ENCODE assay signal across 7 mouse cellular contexts in the genomic region with DNA sequence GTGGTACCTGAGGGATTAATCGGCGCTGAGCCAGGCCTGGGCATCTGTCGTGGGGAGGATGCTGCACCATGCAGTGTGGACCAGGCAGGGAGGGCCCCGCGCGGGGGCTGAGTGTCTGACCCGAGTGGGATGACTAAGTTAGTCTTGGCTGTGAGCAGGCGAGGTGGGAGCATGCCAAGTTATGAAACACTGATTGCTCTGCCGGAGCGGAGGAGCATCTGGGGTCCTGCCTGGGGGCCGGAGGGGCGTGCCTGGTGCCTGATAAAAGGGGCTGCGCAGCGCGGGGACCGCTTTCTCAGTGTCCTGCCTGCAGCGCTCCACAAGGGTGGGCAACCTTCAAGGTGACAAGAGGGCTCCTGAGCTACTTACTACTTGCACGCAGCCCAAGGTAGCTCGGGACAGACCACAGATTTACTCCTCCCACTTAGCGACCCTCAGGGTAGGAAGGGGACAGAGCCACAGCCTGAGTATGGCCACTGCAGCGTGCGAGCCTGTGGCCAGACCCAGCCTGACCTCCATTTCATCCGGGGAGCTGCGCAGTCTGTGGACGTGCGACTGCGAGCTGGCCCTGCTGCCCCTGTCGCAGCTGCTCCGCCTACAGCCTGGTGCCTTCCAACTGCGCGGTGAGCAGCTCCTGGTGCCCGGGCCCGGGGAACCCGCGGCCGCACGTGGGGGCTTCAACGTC. TPM values are rescaled to one million over a fixed set of nuclear protein-coding genes. Genes with fewer than 3 reads are reported as not detected.
A peak's percentile ranks its signal among the peaks of the same experiment; 100 is the strongest.
DNase-seq lines count a peak whose midpoint lies in the region; ATAC-seq lines count a peak whose summit lies in the region.

Gene Medag (plus strand): TSS at position 241 of the 685 bp plus-strand sequence.

- no peak within 1 kb of the TSS for H3K27ac ChIP-seq in heart, embryonic 12.5 days (ENCODE audit: poor library complexity, severe bottlenecking)
- H3K27ac ChIP-seq in kidney, embryonic 16.5 days (ENCODE audit: low read length): no peak within 1 kb of the TSS
- H3K27ac ChIP-seq in liver, embryonic 13.5 days: no peak within 1 kb of the TSS
- peak within 1 kb of the TSS; percentile 71 for H3K27ac ChIP-seq in neural tube, embryonic 13.5 days (replicated peaks)

- H3K36me3 ChIP-seq in heart, embryonic 12.5 days: no peaks in the 10 kb centered on the region
- H3K36me3 ChIP-seq in kidney, embryonic 16.5 days (ENCODE audit: insufficient read depth, low read length): no peaks in the 10 kb centered on the region
- H3K36me3 ChIP-seq in liver, embryonic 13.5 days: no peaks in the 10 kb centered on the region
- no peaks in the 10 kb centered on the region for H3K36me3 ChIP-seq in neural tube, embryonic 13.5 days

- peak; percentile 75 for ATAC-seq in heart, embryonic 12.5 days (ENCODE audit: insufficient number of reproducible peaks, low FRiP score)
- ATAC-seq in kidney, embryonic 16.5 days (ENCODE audit: low FRiP score, low TSS enrichment): peak; percentile 71
- peak; percentile 36; the same call in 1 of the 2 replicates for ATAC-seq in liver, embryonic 13.5 days (ENCODE audit: low read depth)
- peak; percentile 86 for ATAC-seq in neural tube, embryonic 13.5 days (ENCODE audit: low read depth)

- peak within 1 kb of the TSS; percentile 84 for H3K4me2 ChIP-seq in heart, embryonic 12.5 days
- peak within 1 kb of the TSS; percentile 74 for H3K4me2 ChIP-seq in kidney, embryonic 16.5 days (replicated peaks; ENCODE audit: low read depth, low read length)
- peak within 1 kb of the TSS; percentile 48 for H3K4me2 ChIP-seq in liver, embryonic 13.5 days
- H3K4me2 ChIP-seq in neural tube, embryonic 13.5 days: peak within 1 kb of the TSS; percentile 59

- H3K4me3 ChIP-seq in heart, embryonic 12.5 days: peak within 1 kb of the TSS; percentile 44
- H3K4me3 ChIP-seq in kidney, embryonic 16.5 days (ENCODE audit: low read length): peak within 1 kb of the TSS; percentile 45
- H3K4me3 ChIP-seq in liver, embryonic 13.5 days (replicated peaks): peak within 1 kb of the TSS; percentile 33
- peak within 1 kb of the TSS; percentile 31 for H3K4me3 ChIP-seq in neural tube, embryonic 13.5 days

- peak within 1 kb of the TSS; percentile 66 for H3K9ac ChIP-seq in heart, embryonic 12.5 days
- peak within 1 kb of the TSS; percentile 61 for H3K9ac ChIP-seq in kidney, embryonic 16.5 days (replicated peaks; ENCODE audit: low read length)
- no peak within 1 kb of the TSS for H3K9ac ChIP-seq in liver, embryonic 13.5 days
- H3K9ac ChIP-seq in neural tube, embryonic 13.5 days: peak within 1 kb of the TSS; percentile 60

- peaks cover 18% of the 10 kb centered on the region for H3K4me1 ChIP-seq in heart, embryonic 12.5 days (replicated peaks)
- peaks cover 8% of the 10 kb centered on the region; the same call in 1 of the 2 replicates for H3K4me1 ChIP-seq in kidney, embryonic 16.5 days (ENCODE audit: insufficient read depth, low read length)
- H3K4me1 ChIP-seq in liver, embryonic 13.5 days (replicated peaks): peaks cover 4% of the 10 kb centered on the region; the same call in 1 of the 2 replicates
- H3K4me1 ChIP-seq in neural tube, embryonic 13.5 days (replicated peaks): peaks cover 24% of the 10 kb centered on the region

- 4% methylated on average over 38 of the region's 38 CpGs for WGBS in heart, embryonic 12.5 days
- WGBS in kidney, embryonic 16.5 days: 3% methylated on average over 38 of the region's 38 CpGs
- WGBS in liver, embryonic 13.5 days (ENCODE audit: insufficient replicate concordance): 12% methylated on average over 38 of the region's 38 CpGs
- WGBS in neural tube, embryonic 13.5 days: 2% methylated on average over 38 of the region's 38 CpGs

- H3K27me3 ChIP-seq in heart, embryonic 12.5 days (replicated peaks): peaks cover 32% of the 10 kb centered on the region
- peaks cover 11% of the 10 kb centered on the region for H3K27me3 ChIP-seq in kidney, embryonic 16.5 days (ENCODE audit: insufficient read depth, low read length)
- peaks cover 22% of the 10 kb centered on the region for H3K27me3 ChIP-seq in liver, embryonic 13.5 days
- peaks cover 21% of the 10 kb centered on the region for H3K27me3 ChIP-seq in neural tube, embryonic 13.5 days

- H3K9me3 ChIP-seq in heart, embryonic 12.5 days (replicated peaks): no peaks in the 10 kb centered on the region; the same call in 1 of the 2 replicates
- peaks cover 5% of the 10 kb centered on the region; the same call in 1 of the 2 replicates for H3K9me3 ChIP-seq in kidney, embryonic 16.5 days (ENCODE audit: low read length)
- no peaks in the 10 kb centered on the region for H3K9me3 ChIP-seq in liver, embryonic 13.5 days (replicated peaks)
- no peaks in the 10 kb centered on the region for H3K9me3 ChIP-seq in neural tube, embryonic 13.5 days

- DNase-seq in cerebellum, adult 11 months: peak; percentile 72
- DNase-seq in fibroblast of lung, adult 2 months (ENCODE audit: low read depth): peak; percentile 84
- no peak for DNase-seq in liver, embryonic 13.5 days
- DNase-seq in urinary bladder, postnatal 14 days (ENCODE audit: low spot score): peak; percentile 87

RNA-seq across cellular contexts. Expression of gene Medag, which starts in this region (rescaled TPM):
- 1.2 and 1.4 TPM in 2 replicates for polyA plus RNA-seq in heart, embryonic 12.5 days (2016; fragmentation: Nextera tagmentation; extraction: Ambion mirVana)
- 0.22 and 0.49 TPM in 2 replicates for polyA plus RNA-seq in kidney, embryonic 16.5 days (2015; fragmentation: Nextera tagmentation; extraction: Ambion mirVana)
- 0.28 and 0.36 TPM in 2 replicates for polyA plus RNA-seq in liver, embryonic 13.5 days (2015; fragmentation: Nextera tagmentation; extraction: Ambion mirVana)
- polyA plus RNA-seq in neural tube, embryonic 13.5 days (2015; fragmentation: Nextera tagmentation; extraction: Ambion mirVana): 1.2 and 1.4 TPM in 2 replicates

Comparison
In these comparisons a context has a peak if more than half of its experiments do, and no peak if none do; other contexts are left out.
1. Peak in ATAC-seq, H3K4me3 ChIP-seq, H3K9ac ChIP-seq and H3K4me2 ChIP-seq in kidney, embryonic 16.5 days; RNA of the gene not detected or under 1 TPM.
2. Peak in ATAC-seq, H3K4me3 ChIP-seq and H3K4me2 ChIP-seq in liver, embryonic 13.5 days; RNA of the gene not detected or under 1 TPM.
3. ATAC-seq: peak in every context shown above with its lines; median percentile 86 in neural tube, embryonic 13.5 days; 75 in heart, embryonic 12.5 days; 71 in kidney, embryonic 16.5 days; 36 in liver, embryonic 13.5 days.